Mouse (Mus musculus): Measurements from ENCODE around the gene Rab31.

DNA sequence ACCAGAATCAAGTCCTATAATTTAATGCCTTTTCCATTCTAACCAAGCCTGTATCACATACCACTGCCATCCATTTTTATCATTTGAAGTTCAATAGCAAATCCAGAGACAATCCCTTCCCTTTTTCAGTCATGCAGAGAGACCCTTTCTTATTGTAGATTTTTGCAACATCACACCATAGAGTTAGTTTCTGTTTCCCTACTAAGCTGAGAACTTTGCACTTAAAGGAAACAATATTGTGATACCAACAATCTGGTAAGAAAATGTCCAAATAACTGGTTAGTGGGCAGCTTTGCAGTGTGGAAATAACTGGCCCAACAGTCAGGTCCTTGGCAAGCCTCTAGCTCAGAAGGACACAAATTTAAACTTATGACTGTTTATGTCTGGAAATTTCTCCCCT is 167.7 kb downstream of the Rab31 start:
- TF ChIP-seq POLR2A (IDR thresholded peaks at IDR 0.05; ENCODE audit: insufficient read length, low read depth) (no peak), E2F4 (IDR thresholded peaks at IDR 0.05; ENCODE audit: insufficient read depth) (no peak), MYOD1 (IDR thresholded peaks at IDR 0.05; ENCODE audit: control insufficient read depth in 1 of 3, insufficient read length in 2 of 3, low read depth in 2 of 3) (no peak), REST (IDR thresholded peaks at IDR 0.05; ENCODE audit: insufficient read depth, insufficient read length) (no peak), USF1 (IDR thresholded peaks at IDR 0.05; ENCODE audit: low read depth) (no peak), MYOG (IDR thresholded peaks at IDR 0.05; ENCODE audit: control insufficient read depth in 1 of 3, insufficient read depth in 1 of 3, insufficient read length in 2 of 3, low read depth in 2 of 3) (no peak), POLR2AphosphoS2 (IDR thresholded peaks at IDR 0.05; ENCODE audit: insufficient read length, low read depth) (no peak), TCF3 (IDR thresholded peaks at IDR 0.05; ENCODE audit: insufficient read length, low read depth) (no peak), TCF12 (IDR thresholded peaks at IDR 0.05; ENCODE audit: insufficient read depth, poor library complexity, severe bottlenecking) (no peak), SRF (IDR thresholded peaks at IDR 0.05; ENCODE audit: control insufficient read depth, insufficient read length, low read depth) (no peak)

Measured in myocyte (in vitro differentiated cells).